Mouse (Mus musculus): ENCODE results near the gene Adamtsl1. TPM values are rescaled to one million over a fixed set of nuclear protein-coding genes. Genes with fewer than 3 reads are reported as not detected.

Adamtsl1 gene
- polyA plus RNA-seq, 1 experiment from 2014 or later: 0.73 TPM

DNA sequence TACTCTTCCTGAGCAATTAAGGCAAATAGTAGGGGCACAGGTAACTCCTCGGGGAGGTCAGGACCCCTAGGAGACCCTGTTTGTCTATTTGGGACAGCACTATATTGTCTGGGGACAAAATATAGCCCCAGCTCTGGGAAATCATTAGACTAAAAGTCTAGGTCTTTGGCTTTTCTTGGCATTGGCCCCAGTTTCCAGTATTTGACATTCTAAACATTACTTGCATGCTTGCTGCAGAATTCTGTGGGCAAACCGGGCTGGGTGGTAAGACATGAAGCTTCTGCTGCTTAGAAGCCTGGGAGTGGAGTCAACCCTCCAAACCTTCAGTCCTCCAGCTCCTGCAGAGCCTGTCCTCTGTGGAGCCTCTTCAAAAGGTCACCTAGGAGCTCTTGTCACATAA, 869.2 kb downstream of the Adamtsl1 start:
- DNase-seq: no peak

DNA sequence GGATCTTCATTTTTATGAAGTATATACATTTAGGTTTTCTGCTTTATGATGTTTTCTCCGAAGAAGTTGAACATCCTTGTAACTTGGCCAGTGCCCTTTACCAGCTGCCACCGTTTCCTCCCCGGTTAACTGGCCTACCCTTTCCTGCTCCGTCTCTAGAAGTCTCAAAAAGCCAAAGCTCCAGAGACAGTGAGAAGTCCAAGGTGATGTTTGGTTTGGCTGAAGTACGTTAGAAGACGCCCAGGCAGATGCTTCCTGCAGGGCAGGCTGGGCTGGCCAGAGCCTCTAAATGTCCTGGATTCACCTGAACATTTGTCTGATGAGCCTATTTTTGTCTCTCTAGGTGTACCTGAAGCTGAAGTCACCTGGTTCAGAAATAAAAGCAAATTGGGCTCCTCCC, 871.1 kb downstream of the Adamtsl1 start:
- ATAC-seq (ENCODE audit: low read depth) (no peak), DNase-seq (no peak)
- H3K4me3 ChIP-seq (replicated peaks): no peak overlapping the region
- H3K27ac ChIP-seq: no peak overlapping the region
- H3K9ac ChIP-seq: no peak overlapping the region
- H3K36me3 ChIP-seq: no peaks in the 10 kb centered on the region
- H3K4me1 ChIP-seq (replicated peaks): no peaks in the 10 kb centered on the region
- H3K4me2 ChIP-seq: no peak overlapping the region
- H3K9me3 ChIP-seq (replicated peaks): no peaks in the 10 kb centered on the region
- 64% methylated on average over 6 of the region's 6 CpGs for WGBS (ENCODE audit: insufficient replicate concordance)
- H3K27me3 ChIP-seq: no peaks in the 10 kb centered on the region

More for the DNA sequence above, 869.2 kb downstream of the Adamtsl1 start:
- WGBS (ENCODE audit: insufficient replicate concordance): 45% methylated on average over 2 of the region's 2 CpGs
- H3K27me3 ChIP-seq: no peaks in the 10 kb centered on the region
- no peaks in the 10 kb centered on the region for H3K9me3 ChIP-seq (replicated peaks)
- H3K9ac ChIP-seq: no peak overlapping the region
- ATAC-seq (ENCODE audit: low read depth): no peak
- H3K36me3 ChIP-seq: no peaks in the 10 kb centered on the region
- H3K4me2 ChIP-seq: no peak overlapping the region
- H3K4me3 ChIP-seq (replicated peaks): no peak overlapping the region
- H3K27ac ChIP-seq: no peak overlapping the region
- no peaks in the 10 kb centered on the region for H3K4me1 ChIP-seq (replicated peaks)

DNA sequence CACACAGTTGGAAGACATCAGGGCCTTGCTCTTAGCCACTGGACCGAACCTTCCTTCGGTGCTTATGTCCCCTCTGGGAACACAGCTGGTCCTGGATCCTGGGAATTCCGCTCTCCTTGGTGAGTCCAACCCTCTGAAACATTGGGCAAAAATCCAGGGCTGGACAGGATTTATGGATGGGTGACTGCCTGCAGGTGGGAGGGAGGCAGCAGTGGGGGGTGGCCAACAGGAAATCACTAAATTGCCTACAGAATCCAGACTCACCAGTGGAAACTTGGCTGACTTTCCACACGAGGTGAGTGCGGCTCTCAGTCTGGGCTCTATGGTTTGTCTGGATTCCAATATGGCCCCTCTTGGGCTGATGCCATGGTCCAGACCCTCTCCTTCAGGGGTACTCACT, 874.5 kb downstream of the Adamtsl1 start:
- no peaks in the 10 kb centered on the region for H3K9me3 ChIP-seq (replicated peaks)
- no peak overlapping the region for H3K9ac ChIP-seq
- H3K36me3 ChIP-seq: no peaks in the 10 kb centered on the region
- no peak overlapping the region for H3K27ac ChIP-seq
- H3K27me3 ChIP-seq: no peaks in the 10 kb centered on the region
- no peaks in the 10 kb centered on the region for H3K4me1 ChIP-seq (replicated peaks)
- ATAC-seq (ENCODE audit: low read depth): no peak
- H3K4me3 ChIP-seq (replicated peaks): no peak overlapping the region
- DNase-seq: no peak
- H3K4me2 ChIP-seq: no peak overlapping the region
- WGBS (ENCODE audit: insufficient replicate concordance): 71% methylated on average over 5 of the region's 5 CpGs

DNA sequence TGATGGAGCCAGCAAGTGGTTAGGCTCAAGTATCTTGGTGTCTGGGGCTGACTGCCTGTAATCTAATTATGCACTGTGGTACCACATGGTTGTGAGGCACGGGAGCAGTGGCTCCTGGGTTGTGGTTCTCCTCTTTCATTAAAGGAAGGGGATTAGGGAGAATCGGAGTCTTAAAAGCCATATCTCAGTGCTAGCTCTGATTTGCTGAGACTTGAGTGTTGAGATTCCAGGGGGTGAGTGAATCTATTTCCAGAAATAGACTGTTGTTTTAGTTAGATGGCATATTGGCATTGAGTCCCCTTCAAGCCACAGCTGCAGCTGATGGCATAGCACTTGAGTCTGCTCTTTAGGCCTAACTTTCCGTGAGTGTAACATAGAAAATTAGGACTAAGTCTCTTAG, 877.2 kb downstream of the Adamtsl1 start:
- 49% methylated on average over 3 of the region's 3 CpGs for WGBS (ENCODE audit: insufficient replicate concordance)
- ATAC-seq (ENCODE audit: low read depth): no peak
- Histone ChIP-seq H3K27me3 (no peaks in the 10 kb centered on the region), H3K36me3 (no peaks in the 10 kb centered on the region), H3K27ac (no peak overlapping the region), H3K9me3 (replicated peaks) (no peaks in the 10 kb centered on the region), H3K4me2 (no peak overlapping the region), H3K9ac (no peak overlapping the region), H3K4me3 (replicated peaks) (no peak overlapping the region), H3K4me1 (replicated peaks) (no peaks in the 10 kb centered on the region)
- no peak for DNase-seq

DNA sequence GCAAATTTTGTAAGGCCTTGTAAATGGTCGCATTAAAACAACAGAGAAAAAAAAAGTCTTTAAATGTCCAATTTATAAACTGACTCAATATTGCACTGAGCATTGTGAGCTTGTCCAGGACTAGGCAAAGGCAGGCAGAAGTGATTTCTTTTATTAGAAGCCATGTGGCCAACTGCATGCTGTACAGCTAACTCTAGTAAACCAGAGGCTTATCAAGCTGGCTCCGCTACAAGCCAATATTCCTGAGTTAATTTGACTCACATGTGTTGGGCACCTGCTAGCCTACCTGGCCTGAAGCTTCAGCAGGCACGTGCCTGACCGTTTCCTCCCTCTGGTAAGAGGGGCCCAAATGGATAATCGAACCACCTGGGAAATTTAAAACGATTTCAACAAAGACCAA, 881.7 kb downstream of the Adamtsl1 start:
- H3K9me3 ChIP-seq (replicated peaks): no peaks in the 10 kb centered on the region
- ATAC-seq (ENCODE audit: low read depth) (no peak), DNase-seq (no peak)
- no peak overlapping the region for H3K4me2 ChIP-seq
- H3K27me3 ChIP-seq: no peaks in the 10 kb centered on the region
- H3K4me3 ChIP-seq (replicated peaks): no peak overlapping the region
- 65% methylated on average over 6 of the region's 6 CpGs for WGBS (ENCODE audit: insufficient replicate concordance)
- H3K4me1 ChIP-seq (replicated peaks): no peaks in the 10 kb centered on the region
- no peak overlapping the region for H3K27ac ChIP-seq
- no peaks in the 10 kb centered on the region for H3K36me3 ChIP-seq
- no peak overlapping the region for H3K9ac ChIP-seq

DNA sequence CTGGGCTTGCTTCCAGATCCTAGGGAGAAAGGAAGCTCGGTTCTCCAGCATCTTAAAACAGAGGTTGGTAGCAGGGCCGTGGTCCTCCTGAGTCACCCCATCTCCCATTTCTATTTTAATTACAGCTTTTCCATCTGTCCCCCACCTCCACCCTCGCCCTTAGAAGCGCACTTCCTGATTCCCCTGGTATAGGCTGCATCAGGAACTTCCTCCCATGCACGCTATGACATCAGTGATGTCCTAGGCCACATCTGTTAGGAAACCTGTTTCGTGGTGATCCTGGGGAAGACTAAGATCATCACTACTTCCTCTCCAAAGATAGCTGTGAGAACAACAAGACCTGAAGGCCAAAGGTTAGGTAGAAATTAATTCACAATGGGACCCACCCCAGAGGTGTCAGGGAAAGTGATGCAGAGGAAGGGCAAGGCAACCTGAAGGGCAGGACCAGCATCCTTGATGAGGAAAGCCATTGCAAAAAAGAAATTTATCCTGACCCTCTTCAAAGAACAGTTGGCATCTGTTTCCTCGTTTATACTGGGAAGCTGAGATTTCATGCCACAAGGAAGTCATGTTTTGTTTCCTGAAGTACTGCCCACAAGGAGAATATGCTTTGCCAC, 882.8 kb downstream of the Adamtsl1 start:
- H3K4me3 ChIP-seq (replicated peaks): no peak overlapping the region
- no peak overlapping the region for H3K9ac ChIP-seq
- no peaks in the 10 kb centered on the region for H3K9me3 ChIP-seq (replicated peaks)
- H3K27me3 ChIP-seq: no peaks in the 10 kb centered on the region
- no peaks in the 10 kb centered on the region for H3K4me1 ChIP-seq (replicated peaks)
- DNase-seq (no peak), ATAC-seq (ENCODE audit: low read depth) (no peak)
- no peaks in the 10 kb centered on the region for H3K36me3 ChIP-seq
- H3K27ac ChIP-seq: no peak overlapping the region
- H3K4me2 ChIP-seq: no peak overlapping the region
- 34% methylated on average over 7 of the region's 7 CpGs for WGBS (ENCODE audit: insufficient replicate concordance)

DNA sequence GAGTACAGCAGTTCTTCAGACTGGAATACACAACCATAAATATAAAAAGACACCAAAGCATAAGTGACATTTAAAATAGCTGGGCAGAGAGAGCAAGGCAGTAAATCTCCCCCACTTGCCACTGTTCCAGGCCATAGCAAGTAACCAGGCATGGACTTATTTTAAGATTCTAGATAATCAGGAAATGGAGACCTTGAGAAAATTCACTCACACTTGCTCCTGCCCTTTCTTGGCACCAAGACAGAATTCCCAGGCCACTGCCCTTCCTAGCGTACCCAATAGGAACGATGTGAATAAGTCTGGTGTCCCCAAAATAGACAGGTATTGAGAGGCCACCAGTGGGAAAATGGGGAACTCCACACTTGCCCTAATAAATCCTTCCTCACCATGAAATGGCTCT, 883.5 kb downstream of the Adamtsl1 start:
- no peaks in the 10 kb centered on the region for H3K4me1 ChIP-seq (replicated peaks)
- no peak overlapping the region for H3K9ac ChIP-seq
- WGBS (ENCODE audit: insufficient replicate concordance): 70% methylated on average over 2 of the region's 2 CpGs
- no peak overlapping the region for H3K4me3 ChIP-seq (replicated peaks)
- H3K36me3 ChIP-seq: no peaks in the 10 kb centered on the region
- no peaks in the 10 kb centered on the region for H3K27me3 ChIP-seq
- DNase-seq (no peak), ATAC-seq (ENCODE audit: low read depth) (no peak)
- H3K9me3 ChIP-seq (replicated peaks): no peaks in the 10 kb centered on the region
- H3K4me2 ChIP-seq: no peak overlapping the region
- H3K27ac ChIP-seq: no peak overlapping the region

DNA sequence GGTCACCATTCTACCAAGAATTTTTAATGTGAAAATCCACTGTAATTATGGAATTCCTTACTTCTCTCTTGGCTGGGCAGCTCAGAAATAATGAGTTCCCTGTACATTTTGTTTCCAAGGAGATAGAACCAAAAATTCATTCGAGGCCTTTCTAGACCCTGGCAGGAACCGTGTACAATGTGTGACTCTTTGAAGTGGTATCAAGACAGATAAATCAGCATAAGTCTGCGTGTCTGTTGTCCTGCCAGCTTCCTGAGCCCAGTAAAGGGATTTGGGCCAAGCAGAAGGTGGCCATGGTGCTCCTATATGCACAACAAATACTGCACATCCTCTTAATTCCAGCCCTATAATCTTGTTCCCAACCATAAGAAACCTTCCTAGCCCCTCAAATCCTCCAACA, 887.1 kb downstream of the Adamtsl1 start:
- no peaks in the 10 kb centered on the region for H3K36me3 ChIP-seq
- H3K4me1 ChIP-seq (replicated peaks): no peaks in the 10 kb centered on the region
- no peak for DNase-seq
- no peak overlapping the region for H3K4me3 ChIP-seq (replicated peaks)
- ATAC-seq (ENCODE audit: low read depth): no peak
- no peak overlapping the region for H3K4me2 ChIP-seq
- H3K9ac ChIP-seq: no peak overlapping the region
- H3K27ac ChIP-seq: no peak overlapping the region
- H3K9me3 ChIP-seq (replicated peaks): no peaks in the 10 kb centered on the region
- no peaks in the 10 kb centered on the region for H3K27me3 ChIP-seq
- WGBS (ENCODE audit: insufficient replicate concordance): 49% methylated on average over 3 of the region's 3 CpGs

DNA sequence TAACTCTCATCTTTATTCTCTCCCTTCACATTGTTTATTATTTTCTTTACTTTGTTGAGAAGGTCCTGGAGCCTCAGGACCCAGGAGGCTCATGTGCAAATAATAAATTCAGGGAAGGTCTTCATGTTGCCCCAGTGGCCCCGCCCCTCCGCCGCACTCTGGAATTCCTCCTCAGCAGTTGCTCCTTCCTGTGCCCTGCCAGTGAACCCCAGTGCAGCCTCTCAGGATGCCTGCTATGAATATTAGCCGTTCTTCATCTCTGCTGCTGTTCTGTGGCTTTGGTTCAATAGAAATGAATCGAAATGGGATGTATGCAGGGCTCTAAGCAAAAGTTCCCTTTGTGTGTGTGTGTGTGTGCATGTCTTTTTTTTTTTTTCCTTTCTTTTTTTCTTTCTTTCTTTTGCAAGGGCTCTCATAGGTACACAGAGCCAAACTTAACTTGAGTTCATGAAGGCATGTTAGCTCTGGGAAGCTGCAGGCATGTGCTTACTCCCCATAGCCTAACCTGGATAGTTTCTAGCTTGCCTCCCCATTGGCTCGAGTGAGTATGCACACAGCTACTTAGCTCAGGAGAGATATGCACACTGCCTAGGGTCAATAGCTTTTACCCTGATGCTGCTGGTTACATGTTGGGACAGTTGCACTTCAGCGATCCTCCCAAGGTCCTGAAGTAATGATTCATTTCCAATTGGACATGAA, 892.7 kb downstream of the Adamtsl1 start:
- no peak for ATAC-seq (ENCODE audit: low read depth)
- H3K9ac ChIP-seq: no peak overlapping the region
- H3K4me1 ChIP-seq (replicated peaks): no peaks in the 10 kb centered on the region
- DNase-seq: no peak
- H3K4me3 ChIP-seq (replicated peaks): no peak overlapping the region
- H3K4me2 ChIP-seq: no peak overlapping the region
- H3K36me3 ChIP-seq: no peaks in the 10 kb centered on the region
- no peak overlapping the region for H3K27ac ChIP-seq
- no peaks in the 10 kb centered on the region for H3K9me3 ChIP-seq (replicated peaks)
- 56% methylated on average over 7 of the region's 7 CpGs for WGBS (ENCODE audit: insufficient replicate concordance)
- H3K27me3 ChIP-seq: no peaks in the 10 kb centered on the region

DNA sequence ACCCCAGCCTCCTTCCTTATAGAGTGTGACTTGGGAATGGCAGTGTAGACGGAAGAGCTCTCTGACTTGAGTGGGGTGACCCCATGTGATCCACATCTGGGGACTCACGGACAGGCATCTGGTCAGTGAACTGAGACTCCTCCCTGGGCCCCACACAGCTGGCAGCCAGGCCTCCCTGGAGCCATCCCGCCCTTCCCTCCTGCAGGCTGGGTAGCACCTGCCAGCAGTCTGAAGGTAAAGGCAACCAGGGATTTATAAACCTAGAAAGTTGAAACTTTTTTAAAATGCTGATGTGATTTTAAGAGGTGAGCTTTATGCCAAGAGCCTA, 893.2 kb downstream of the Adamtsl1 start:
- Histone ChIP-seq H3K4me3 (replicated peaks) (no peak overlapping the region), H3K36me3 (no peaks in the 10 kb centered on the region), H3K4me2 (no peak overlapping the region), H3K9ac (no peak overlapping the region), H3K9me3 (replicated peaks) (no peaks in the 10 kb centered on the region), H3K4me1 (replicated peaks) (no peaks in the 10 kb centered on the region), H3K27ac (no peak overlapping the region), H3K27me3 (no peaks in the 10 kb centered on the region)
- ATAC-seq (ENCODE audit: low read depth) (no peak), DNase-seq (no peak)
- WGBS (ENCODE audit: insufficient replicate concordance): 69% methylated on average over 3 of the region's 3 CpGs

DNA sequence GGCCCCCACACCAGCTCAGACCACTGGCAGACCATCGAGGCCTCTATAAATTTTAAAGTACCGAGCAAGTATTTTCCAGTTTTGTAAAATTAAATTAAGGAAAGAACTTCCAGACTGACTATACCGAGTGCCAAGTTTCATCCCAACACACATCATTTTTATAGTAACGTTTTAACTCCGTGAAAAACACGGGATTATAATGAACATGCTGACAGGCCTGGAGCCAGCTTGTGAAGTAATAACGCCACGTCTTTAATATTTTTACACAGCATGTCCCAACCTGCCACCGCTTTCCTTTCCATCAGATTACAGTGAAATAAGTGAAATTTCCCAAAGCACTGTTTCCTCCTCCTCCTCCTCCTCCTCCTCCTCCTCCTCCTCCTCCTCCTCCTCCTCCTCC, 894.4 kb downstream of the Adamtsl1 start:
- Histone ChIP-seq H3K9ac (no peak overlapping the region), H3K27me3 (no peaks in the 10 kb centered on the region), H3K27ac (no peak overlapping the region), H3K4me2 (no peak overlapping the region), H3K9me3 (replicated peaks) (no peaks in the 10 kb centered on the region), H3K36me3 (no peaks in the 10 kb centered on the region), H3K4me3 (replicated peaks) (no peak overlapping the region), H3K4me1 (replicated peaks) (no peaks in the 10 kb centered on the region)
- ATAC-seq (ENCODE audit: low read depth) (no peak), DNase-seq (no peak)
- 82% methylated on average over 9 of the region's 9 CpGs for WGBS (ENCODE audit: insufficient replicate concordance)

DNA sequence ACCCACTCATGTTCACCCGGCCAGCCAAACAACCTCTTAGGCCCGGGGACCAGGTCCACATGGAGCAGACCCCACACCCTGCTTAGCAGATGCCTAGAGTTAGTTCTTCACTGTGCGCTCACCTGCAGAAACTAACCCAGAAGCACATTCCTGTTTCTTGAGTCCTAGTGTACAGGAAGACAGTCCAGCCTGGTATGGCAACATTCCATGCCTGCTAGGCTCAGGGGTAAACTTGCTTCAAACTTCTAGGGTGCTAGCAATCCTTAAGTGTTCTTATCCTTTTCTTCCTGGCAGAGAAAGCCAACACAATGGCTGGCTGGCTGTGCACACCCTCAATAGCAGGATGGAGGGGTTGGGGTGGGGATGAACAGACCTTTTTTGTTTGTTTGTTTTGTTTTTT, 897.0 kb downstream of the Adamtsl1 start:
- Histone ChIP-seq H3K4me1 (replicated peaks) (no peaks in the 10 kb centered on the region), H3K4me2 (no peak overlapping the region), H3K9me3 (replicated peaks) (no peaks in the 10 kb centered on the region), H3K36me3 (no peaks in the 10 kb centered on the region), H3K27me3 (no peaks in the 10 kb centered on the region), H3K9ac (no peak overlapping the region), H3K4me3 (replicated peaks) (no peak overlapping the region), H3K27ac (no peak overlapping the region)
- DNase-seq: no peak
- 51% methylated on average over 3 of the region's 3 CpGs for WGBS (ENCODE audit: insufficient replicate concordance)
- ATAC-seq (ENCODE audit: low read depth): no peak
